Mouse (Mus musculus): Measurements from ENCODE around the gene E2f3.

- no peak for TF ChIP-seq CTCF (IDR thresholded peaks at IDR 0.05; ENCODE audit: extremely low read depth, insufficient read depth, low read length)
- no peak for TF ChIP-seq POLR2A (IDR thresholded peaks at IDR 0.05; ENCODE audit: extremely low read depth, insufficient read depth, low read length)
Measured at GRCm38 (mm10) chr13:30017611-30018010, 31.7 kb upstream of the E2f3 start.
